Mouse (Mus musculus): Measurements from ENCODE around the gene Ephb6.

Ephb6 gene

DNA sequence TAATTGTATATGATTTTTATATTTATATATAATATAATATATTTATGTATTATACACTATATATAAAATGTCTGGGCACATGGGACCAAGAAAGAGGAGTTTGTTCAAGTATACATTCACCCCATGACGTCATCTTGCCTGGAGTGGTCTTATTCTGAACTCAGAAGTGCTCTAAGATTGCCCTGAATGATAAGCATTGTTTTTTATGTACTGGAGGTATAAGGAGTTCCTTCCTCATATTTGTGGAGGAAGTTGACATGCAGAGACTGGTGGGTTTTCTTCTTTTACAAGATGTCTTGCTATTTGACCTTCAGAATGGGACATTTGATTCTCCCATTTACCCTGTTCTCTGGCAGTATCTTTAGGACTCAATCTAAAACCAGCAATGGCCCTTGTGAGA, 22.9 kb downstream of the Ephb6 start:
- no peak for DNase-seq

DNA sequence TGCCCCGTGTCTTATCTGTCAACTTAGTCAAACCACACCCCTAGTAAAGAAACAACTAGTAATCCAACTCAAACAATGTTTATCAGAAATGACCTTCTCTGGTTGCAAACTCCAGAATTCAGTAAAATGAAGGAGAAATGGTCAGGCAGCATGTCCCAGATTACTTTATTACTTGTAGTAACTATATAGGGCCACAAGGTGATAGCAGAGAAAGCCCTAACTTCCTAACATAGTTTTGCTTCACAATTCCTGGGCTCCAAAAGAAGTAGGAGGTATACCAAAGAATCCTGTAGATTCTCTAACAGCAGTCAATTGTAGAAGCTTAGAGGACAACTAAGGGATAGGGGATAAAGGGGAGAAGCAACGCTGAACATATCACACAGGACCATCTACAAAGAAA, 25.5 kb downstream of the Ephb6 start:
- no peak for DNase-seq

- no peak for DNase-seq
Observed at GRCm38 (mm10) chr6:41631549-41631948, 26.3 kb downstream of the Ephb6 start.

- no peak for DNase-seq
Observed at GRCm38 (mm10) chr6:41635211-41635610, 29.9 kb downstream of the Ephb6 start.

- peak; percentile 35 for DNase-seq
Observed at GRCm38 (mm10) chr6:41636178-41636577, 30.9 kb downstream of the Ephb6 start, which contains the start of gene Trpv6. Trpv6 (minus strand) TSS chr6:41636405.

- no peak for DNase-seq
Observed at GRCm38 (mm10) chr6:41637393-41637792, 32.1 kb downstream of the Ephb6 start.

DNA sequence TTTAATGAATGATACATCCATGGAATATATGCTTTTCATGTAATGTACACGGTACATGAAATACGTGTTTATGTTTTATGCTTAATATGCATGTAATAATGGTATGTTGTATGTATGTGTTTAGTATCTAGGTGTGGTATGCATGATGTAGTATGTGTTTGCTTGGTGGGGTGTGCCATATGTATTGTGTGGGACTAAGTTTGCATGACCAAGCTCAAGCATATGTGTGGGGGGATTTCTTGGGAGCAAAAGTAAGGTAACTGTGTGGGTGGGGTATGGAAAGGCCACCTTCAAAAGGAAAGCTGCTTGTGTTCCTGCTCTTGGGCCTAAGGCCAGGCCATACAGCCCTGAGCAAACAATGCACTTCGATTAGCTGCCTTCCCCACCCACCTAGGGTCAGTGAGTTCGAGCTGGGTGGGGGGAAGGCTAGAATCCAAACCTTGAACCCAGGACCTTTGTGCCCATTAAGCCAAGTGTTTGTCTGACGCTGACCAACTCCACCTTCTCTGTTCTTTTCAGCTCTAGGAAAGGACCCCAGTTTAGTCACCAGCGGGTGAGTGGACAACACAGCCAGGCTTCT, 32.7 kb downstream of the Ephb6 start:
- no peak for DNase-seq

GRCm38 (mm10) chr6:41640449-41640848, 35.2 kb downstream of the Ephb6 start:
- peak; percentile 14 for DNase-seq

DNA sequence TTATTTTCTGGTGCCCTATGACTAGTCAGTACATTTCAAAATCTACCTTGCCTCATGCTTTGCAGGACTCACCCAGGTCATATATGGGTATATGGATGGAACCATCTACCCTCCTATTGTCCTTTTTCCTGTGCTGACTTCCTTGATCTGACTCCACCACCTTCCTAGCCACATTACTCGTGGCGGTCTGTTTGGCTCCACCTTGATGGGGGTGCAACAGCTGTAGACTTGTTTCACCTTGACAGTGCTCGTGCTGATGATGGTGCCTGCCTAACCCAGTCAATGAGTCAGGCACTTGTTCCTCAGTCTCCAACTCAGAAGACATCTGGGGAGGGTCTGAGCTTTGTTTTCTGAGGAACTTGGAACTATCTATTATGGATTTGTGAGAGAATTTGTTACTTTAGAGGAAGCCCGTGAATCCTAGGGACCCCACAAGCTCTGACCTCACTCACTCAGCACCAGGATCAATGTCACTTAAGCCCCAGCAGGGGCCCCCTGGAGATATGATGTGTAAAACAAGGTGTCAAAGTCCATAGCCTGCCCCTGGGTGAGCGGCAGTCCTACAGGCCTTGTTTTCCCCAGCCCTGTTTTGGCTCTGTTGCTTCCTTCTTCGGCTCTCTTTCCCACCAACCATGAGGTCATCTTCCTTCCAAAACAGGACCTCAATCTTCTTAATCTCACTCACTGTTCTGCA, 36.0 kb downstream of the Ephb6 start:
- DNase-seq, result no peak

- DNase-seq, result no peak
Observed at GRCm38 (mm10) chr6:41642765-41643164, 37.5 kb downstream of the Ephb6 start.

DNA sequence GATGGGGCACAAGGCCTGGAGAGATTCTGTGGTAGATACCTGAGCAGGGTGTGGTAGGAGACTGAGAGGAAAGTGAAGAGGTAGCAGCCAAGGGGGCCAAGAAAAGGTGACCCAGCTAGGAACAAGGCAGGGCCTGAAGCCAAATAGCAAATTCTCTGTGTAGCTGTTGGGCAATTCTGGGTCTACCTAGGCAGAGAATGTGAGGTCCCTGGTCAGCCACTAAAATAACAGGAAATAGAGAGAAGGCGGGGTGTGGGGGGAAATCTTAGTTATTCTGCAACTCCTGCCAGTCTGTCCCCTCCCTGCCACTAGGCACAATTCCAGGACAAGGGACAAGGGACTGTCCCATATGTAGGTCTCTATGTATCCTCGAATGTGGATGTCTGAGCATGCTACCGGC, 37.9 kb downstream of the Ephb6 start:
- peak; percentile 78 for DNase-seq

DNA sequence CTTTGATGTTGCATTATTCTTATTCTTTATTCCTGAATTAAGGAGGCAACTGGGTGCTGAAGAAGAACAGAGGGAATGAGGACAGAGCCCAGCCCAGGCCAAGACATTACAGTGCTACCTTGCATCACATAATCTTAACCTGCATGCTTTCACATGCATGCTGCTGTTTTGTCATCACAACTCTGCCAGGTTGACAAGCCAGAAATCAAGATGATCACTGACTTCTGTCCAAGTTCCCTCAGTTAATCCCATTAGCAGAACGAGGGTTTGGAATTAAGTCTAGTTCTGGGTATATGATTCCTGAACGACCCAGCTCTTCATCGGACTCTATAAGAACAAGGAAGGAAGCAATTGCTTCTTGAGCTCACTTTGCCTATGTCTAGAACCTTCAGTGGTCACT, 40.9 kb downstream of the Ephb6 start:
- no peak for DNase-seq

- no peak for DNase-seq
Observed at GRCm38 (mm10) chr6:41646672-41647071, 41.4 kb downstream of the Ephb6 start.

DNA sequence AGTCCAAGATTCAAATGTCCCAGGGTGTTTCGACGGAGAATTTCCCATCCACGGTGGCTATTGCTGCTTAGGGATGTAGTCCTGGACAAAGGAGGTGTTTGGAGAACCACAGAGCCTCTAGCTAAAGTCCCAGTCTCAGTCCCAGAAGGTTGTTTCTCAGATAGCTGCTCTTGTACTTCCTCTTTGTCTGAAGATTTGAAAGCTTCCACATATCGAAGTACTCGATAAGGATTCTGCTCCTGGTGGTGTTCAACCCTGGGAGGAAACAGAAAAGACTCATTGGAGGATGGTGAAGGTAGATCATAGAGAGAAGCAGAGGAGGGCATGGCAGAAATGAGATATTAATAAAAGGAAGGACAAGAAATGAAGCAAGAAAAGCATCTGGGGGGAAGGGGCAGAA, 47.9 kb downstream of the Ephb6 start:
- DNase-seq, result no peak

DNA sequence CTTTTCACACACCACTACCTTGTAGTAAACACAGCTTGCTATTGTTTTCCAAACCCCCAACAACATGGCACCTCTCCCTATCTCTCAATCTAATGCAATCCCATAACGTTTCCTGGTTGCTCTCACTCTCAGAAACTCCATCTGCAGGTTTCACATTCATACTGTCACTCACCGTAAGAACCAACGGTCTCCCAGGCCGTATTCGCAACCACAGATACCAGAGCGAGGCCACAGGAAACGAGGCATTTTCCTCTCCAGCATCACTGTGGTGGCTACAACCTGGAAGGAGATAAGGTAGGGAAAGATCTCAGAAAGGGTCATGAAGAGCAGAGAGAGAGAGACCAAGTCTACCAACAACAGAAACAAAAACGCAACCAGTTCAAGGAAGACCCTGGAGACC, 49.4 kb downstream of the Ephb6 start:
- DNase-seq, result no peak

- DNase-seq, result no peak
Observed at GRCm38 (mm10) chr6:41658487-41658886, 53.2 kb downstream of the Ephb6 start.

- peak; percentile 53 for DNase-seq
Observed at GRCm38 (mm10) chr6:41662320-41662719, 57.0 kb downstream of the Ephb6 start.

Measured in lung, postnatal 36 days (tissue).